Mouse (Mus musculus): ENCODE results near the gene Mroh7.

DNA sequence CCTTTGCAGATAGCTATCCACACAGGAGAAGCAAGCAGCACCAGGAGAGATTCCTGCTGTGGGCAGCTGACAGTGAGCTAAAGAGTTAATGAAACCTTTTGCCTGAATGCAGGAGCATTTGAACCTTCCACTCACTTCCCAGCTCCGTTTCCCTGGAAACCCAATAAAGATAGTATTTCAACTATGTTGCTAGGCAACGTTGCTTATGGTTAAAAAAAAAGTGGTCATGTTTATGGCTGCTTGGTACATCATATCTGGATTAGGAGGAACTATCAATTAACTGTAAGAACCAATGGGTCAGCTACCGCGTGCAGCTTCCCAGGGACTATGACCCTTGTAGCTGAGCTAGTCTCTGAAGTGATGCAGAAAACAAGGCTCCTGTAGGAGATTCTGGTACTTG, 29.9 kb downstream of the Mroh7 start:
- TF ChIP-seq POLR2A (IDR thresholded peaks at IDR 0.05; ENCODE audit: low read depth, low read length), result no peak
- TF ChIP-seq CTCF (IDR thresholded peaks at IDR 0.05; ENCODE audit: borderline replicate concordance, insufficient read depth, low read length), result no peak

Measured in embryonic fibroblast, embryonic 13.5 days (primary cell).